Mouse (Mus musculus) lung, postnatal 14 days (tissue): ENCODE data around the gene Prl3c1.
"Not testable (repeated sequence)": the region's sequence is repeated elsewhere in the genome, so short reads cannot be mapped to it uniquely, and the experiment has no call there.

ENCODE experiments used
- DNase-seq: peaks from one replicate; pipeline ENCODE4 v3.0.0; 2021

Gene Prl3c1

DNA sequence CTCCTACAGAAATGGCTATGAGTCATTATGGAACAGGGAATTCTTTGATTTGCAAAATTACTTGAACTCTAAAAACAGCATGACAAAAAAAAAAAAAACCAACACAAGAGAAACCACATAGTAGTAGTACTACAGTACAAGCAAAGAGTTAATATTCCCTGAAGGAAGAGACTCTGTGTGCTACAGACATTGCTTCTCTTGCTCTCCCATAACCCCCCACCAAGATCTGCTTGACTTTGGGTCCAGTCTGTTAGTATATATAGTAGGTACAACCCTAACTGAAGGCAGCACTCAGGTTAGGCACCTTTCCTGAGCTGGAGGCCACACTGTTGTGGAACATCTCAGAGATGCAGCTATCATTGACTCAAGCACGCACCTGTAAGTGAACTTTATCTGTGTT, at the start of gene Prl3c1:
Gene Prl3c1, plus strand, starts transcription at position 301 of the 400 bp plus-strand sequence.
- no peak for DNase-seq

DNA sequence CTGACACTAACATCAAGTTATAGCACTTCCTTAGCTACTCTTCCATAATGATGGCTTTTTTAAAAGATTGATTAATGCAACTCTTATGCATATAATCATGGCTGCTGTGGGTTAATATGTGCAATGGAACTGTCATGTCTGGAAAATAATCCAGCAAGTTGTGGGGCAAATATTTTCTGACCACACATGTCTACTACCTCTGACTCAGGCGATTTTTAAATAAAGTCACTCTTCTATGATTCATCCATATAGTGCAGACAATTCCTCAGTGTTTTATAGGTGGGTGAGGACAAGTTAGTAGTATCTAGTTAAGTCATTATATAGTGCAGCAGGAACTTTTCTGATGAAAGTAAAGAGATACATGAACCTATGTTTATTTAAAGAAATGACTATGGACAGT, 48.2 kb upstream of the Prl3c1 start:
- no peak for DNase-seq

DNA sequence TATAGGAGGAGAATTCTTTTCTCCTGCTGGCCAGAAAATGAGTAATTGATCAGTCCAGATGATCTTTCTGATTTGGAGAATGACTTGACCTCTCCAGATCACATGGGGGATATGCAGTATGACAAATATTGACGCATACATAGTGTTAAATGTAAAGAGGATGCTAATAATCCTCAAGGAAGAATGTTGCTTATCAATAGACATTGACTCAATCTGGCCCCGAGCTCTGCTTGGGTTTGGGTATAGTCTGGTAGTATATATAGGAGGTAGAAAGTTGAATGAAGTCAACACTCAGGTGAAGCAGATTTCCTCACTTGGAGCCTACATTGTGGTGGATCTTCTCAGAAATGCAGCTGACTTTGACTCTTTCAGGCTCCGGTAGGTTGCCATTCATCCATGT, 40.0 kb upstream of the Prl3c1 start, which contains the start of gene Prl3d3:
Gene Prl3d3, plus strand, starts transcription at position 301 of the 400 bp plus-strand sequence.
- not testable (repeated sequence) for DNase-seq

DNA sequence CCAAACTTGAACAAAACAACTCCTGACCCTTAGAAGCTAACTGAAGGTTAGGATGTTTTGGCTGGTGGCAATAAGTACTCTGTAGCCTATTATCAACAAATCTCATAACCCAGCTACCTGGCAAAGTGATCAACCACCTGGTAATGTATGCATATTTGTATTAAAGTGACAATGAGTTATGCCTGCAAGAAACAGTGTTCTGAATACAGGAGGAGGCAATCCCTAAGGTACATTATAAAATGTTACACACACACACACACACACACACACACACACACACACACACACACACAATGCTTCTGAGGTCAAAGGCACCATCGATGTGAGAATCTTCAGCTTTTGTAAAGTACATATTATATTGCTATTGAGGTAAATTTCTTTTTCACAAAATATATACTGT, 45.1 kb downstream of the Prl3c1 start, which contains the start of gene Prl3b1:
Gene Prl3b1, plus strand, starts transcription at position 301 of the 400 bp plus-strand sequence.
- no peak for DNase-seq
